Mouse (Mus musculus): Measurements from ENCODE around the gene Ugt1a1. TPM values are rescaled to one million over a fixed set of nuclear protein-coding genes. Genes with fewer than 3 reads are reported as not detected.
A peak's percentile ranks its signal among the peaks of the same experiment; 100 is the strongest.

The Ugt1a1 gene
- polyA plus RNA-seq, 1 experiment from 2014 or later, result not detected

DNA sequence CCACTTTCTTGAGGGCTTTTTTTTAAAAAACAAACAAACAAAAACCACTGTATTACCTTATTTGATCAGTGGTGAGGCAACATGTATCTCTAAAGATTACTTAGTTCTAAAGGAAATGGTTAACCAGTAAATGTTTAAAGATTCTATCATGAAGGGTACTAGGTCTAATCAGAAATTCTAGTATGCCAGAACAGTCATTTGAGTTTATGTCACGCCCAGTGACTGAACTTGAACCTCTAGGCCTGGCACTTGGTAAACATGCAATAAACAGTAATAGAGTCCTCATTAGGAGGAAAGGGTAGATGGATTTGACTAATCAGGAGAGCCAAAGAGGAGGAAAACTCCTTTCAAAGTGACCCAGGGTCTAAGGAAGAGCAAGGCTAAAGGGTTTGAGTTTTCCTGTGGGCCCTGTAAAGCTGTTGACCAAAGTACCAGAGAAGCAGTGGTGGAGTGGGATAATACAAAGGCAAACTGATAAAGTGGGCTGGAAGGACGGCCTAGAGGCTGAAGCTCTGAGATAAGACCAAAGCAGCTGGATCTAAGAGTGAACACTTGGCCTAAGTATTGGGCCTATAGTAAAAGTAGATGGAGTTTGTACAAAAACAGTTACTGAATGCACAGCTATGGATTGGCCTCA is 4.8 kb upstream of the Ugt1a1 start:
- no peaks in the 10 kb centered on the region for H3K27me3 ChIP-seq (replicated peaks)
- peaks cover 9% of the 10 kb centered on the region for H3K9me3 ChIP-seq (replicated peaks)
- H3K4me1 ChIP-seq, result peaks cover 11% of the 10 kb centered on the region
- no peaks in the 10 kb centered on the region for H3K36me3 ChIP-seq
- no peak overlapping the region for H3K4me2 ChIP-seq
- no peak for ATAC-seq (ENCODE audit: low FRiP score)
- WGBS, result 83% methylated on average over 2 of the region's 2 CpGs
- H3K4me3 ChIP-seq (replicated peaks), result no peak overlapping the region
- no peak overlapping the region for H3K9ac ChIP-seq (replicated peaks)
- H3K27ac ChIP-seq (replicated peaks), result no peak overlapping the region

DNA sequence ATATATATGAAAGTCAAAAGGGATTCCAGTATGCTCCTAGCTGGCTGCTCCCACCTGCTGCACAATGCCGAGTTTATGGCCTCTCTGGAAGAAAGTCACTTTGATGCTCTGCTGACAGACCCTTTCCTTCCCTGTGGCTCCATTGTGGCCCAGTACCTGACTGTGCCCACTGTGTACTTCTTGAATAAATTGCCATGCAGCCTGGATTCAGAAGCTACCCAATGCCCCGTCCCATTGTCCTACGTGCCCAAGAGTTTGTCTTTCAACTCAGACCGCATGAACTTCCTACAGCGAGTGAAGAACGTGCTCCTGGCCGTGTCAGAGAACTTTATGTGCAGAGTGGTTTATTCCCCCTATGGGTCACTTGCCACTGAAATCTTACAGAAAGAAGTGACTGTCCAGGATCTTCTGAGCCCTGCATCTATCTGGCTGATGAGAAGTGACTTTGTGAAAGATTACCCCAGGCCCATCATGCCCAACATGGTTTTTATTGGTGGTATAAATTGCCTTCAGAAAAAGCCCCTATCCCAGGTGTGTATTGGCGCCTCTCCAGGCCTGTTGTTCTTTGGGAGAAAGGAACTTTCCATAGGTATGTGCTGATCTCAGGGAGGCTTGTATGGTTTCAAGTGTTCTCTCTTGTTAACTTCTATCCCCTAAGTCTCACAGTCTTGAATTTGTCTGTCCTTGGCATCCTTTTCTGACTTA is 734 bp downstream of the Ugt1a1 start:
- no peaks in the 10 kb centered on the region for H3K27me3 ChIP-seq (replicated peaks)
- no peak overlapping the region for H3K9ac ChIP-seq (replicated peaks)
- 0 out of 2 replicates have a peak, but pooled peaks have one; percentile 9 for ATAC-seq (ENCODE audit: low FRiP score)
- 63% methylated on average over 8 of the region's 8 CpGs for WGBS
- H3K4me3 ChIP-seq (replicated peaks), result no peak overlapping the region
- H3K4me1 ChIP-seq, result no peaks in the 10 kb centered on the region
- H3K36me3 ChIP-seq, result no peaks in the 10 kb centered on the region
- no peak overlapping the region for H3K4me2 ChIP-seq
- peaks cover 58% of the 10 kb centered on the region for H3K9me3 ChIP-seq (replicated peaks)
- no peak overlapping the region for H3K27ac ChIP-seq (replicated peaks)

DNA sequence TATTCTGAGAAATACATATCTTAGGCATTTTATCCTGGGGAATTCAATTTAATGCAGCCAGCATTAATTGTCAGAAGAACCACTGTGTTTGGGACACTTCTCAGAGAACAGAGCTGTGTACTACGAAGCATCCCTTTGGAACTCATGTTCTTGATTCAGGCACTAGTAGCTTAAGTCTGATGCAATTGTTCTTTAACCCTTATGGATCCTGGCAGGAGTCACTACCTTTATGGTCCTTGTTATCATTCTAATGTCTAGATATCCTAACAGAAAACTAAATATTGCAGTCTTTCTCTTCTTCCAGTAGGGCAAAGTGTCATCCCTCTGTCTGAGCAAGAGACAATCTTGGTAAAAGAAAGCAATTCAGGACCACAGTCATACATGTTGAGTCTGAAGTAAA is 1.3 kb downstream of the Ugt1a1 start:
- Histone ChIP-seq H3K9me3 (replicated peaks) (peaks cover 61% of the 10 kb centered on the region), H3K9ac (replicated peaks) (no peak overlapping the region), H3K27ac (replicated peaks) (no peak overlapping the region), H3K4me2 (no peak overlapping the region), H3K27me3 (replicated peaks) (no peaks in the 10 kb centered on the region), H3K36me3 (no peaks in the 10 kb centered on the region), H3K4me1 (no peaks in the 10 kb centered on the region), H3K4me3 (replicated peaks) (no peak overlapping the region)
- 81% methylated on average over 1 of the region's 1 CpGs for WGBS
- ATAC-seq (ENCODE audit: low FRiP score), result no peak

DNA sequence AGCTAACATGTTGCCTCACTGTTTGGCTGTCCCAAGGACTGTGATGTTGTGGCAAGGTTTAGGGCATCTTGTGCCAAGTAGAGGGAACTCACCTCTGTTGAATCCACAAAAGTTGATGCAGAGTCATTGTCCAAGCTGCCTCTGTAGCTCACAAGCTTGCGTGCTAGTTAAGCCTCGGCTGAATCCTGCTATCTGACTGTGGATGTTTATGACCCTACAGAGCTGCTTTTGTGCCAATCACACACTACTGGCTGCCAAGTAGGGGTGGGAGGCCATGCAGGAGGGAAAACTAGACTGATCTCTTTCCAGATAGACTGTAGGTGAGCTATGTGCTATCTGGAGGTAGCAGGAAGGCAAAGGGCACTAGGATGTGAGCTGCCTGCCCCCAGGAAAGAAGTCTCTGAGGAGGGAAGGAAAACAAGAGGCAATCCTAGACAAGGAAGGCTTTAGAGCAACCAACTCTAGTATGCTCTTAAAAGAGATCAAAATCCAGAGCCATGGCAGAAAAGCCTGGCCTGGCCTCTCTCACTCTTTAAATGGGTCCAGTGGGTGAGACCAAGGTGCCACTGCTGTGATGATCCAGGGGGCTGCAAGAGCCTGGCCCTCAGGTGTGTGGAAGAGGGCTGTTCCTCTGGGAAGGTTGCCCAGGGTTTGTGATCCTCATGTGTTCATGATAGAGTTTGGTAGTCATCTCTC is 2.2 kb downstream of the Ugt1a1 start:
- peaks cover 61% of the 10 kb centered on the region for H3K9me3 ChIP-seq (replicated peaks)

DNA sequence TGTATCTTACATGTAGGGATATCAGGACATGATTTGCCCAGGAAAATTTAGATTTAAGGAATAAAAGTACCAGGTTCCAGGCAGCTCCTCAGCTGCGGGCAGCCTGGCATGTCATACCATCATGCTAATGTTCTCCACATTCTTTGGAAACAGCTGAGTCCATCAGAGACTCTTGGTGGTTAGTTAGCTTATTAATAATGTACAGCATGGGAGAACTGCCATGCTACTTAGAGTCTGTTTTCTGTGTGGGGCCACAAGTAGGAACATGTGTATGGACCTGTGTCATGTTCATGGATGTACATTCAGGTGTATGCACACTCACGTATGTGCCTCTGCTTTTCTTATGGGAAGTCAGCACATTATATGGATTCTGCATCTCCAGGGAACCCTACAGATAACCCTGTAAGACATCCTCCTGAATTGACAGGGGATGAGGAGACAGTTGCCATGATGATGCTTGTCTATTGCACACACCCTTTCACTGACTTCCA is 2.7 kb downstream of the Ugt1a1 start:
- no peaks in the 10 kb centered on the region for H3K36me3 ChIP-seq
- H3K9ac ChIP-seq (replicated peaks), result no peak overlapping the region
- no peak for ATAC-seq (ENCODE audit: low FRiP score)
- H3K4me3 ChIP-seq (replicated peaks), result no peak overlapping the region
- H3K9me3 ChIP-seq (replicated peaks), result peaks cover 61% of the 10 kb centered on the region
- no peaks in the 10 kb centered on the region for H3K27me3 ChIP-seq (replicated peaks)
- H3K4me1 ChIP-seq, result no peaks in the 10 kb centered on the region
- 81% methylated on average over 2 of the region's 2 CpGs for WGBS
- H3K4me2 ChIP-seq, result no peak overlapping the region
- H3K27ac ChIP-seq (replicated peaks), result no peak overlapping the region

More for the DNA sequence above, 2.2 kb downstream of the Ugt1a1 start:
- 84% methylated on average over 2 of the region's 2 CpGs for WGBS
- Histone ChIP-seq H3K9ac (replicated peaks) (no peak overlapping the region), H3K4me3 (replicated peaks) (no peak overlapping the region), H3K4me2 (no peak overlapping the region), H3K4me1 (no peaks in the 10 kb centered on the region), H3K27me3 (replicated peaks) (no peaks in the 10 kb centered on the region), H3K36me3 (no peaks in the 10 kb centered on the region), H3K27ac (replicated peaks) (no peak overlapping the region)
- ATAC-seq (ENCODE audit: low FRiP score), result no peak

DNA sequence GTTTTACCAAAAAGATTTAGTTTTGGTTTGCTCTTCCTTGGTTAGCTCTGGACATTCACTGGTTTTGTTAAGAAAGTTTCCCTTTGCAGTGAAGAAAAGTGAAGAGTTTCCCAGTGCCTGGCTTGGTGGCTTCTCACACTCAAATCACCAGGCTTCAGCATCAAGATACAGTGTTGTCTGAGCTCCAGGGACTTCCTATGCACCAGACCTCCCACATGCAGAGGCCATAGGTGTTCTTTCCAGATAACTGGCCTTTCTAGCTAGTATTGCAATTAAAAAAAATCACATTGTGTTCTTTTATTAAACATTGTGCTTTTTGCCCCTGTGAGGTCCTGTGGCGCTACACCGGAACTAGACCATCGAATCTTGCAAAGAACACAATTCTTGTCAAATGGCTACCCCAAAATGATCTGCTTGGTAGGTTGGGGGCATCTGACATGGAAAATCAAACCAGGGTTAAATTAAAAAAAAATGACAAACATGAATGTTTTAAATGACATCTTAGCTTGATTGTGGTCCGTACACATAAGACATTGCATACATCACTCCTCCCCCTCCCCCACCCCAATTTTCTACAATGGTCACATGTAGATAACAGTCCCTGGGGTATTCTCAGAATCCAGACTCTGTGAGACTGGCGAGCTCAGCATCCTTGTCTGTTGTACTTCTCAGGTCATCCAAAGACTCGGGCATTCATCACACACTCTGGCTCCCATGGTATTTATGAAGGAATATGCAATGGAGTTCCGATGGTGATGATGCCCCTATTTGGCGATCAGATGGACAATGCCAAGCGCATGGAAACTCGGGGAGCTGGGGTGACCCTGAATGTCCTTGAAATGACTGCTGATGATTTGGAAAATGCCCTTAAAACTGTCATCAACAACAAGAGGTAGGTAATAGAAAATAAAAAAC is 4.0 kb downstream of the Ugt1a1 start:
- no peaks in the 10 kb centered on the region for H3K36me3 ChIP-seq
- no peaks in the 10 kb centered on the region for H3K27me3 ChIP-seq (replicated peaks)
- H3K4me1 ChIP-seq, result no peaks in the 10 kb centered on the region
- H3K27ac ChIP-seq (replicated peaks), result no peak overlapping the region
- H3K9me3 ChIP-seq (replicated peaks), result peaks cover 61% of the 10 kb centered on the region
- no peak for ATAC-seq (ENCODE audit: low FRiP score)
- H3K4me2 ChIP-seq, result no peak overlapping the region
- 72% methylated on average over 10 of the region's 10 CpGs for WGBS
- H3K4me3 ChIP-seq (replicated peaks), result no peak overlapping the region
- H3K9ac ChIP-seq (replicated peaks), result no peak overlapping the region

DNA sequence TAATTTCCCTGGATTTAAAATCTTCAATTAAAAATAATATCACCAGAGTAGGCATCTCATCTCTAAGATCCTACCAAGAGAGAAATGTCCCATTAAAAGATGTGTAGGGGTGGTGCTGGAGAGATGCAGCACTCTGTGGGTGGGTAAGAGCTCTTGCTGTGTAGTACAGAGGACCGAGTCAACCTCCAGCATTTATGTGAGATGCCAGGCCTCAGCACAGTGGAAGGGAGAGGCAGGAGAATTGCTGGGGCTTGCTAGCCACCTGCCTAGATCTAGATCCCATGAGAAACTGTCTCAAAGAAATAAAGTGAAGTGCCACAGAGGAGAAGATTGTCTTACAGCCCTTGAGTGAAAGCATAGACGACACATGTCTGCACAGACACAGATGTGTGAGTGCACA is 4.8 kb downstream of the Ugt1a1 start:
- Histone ChIP-seq H3K9me3 (replicated peaks) (peaks cover 57% of the 10 kb centered on the region), H3K36me3 (no peaks in the 10 kb centered on the region), H3K27ac (replicated peaks) (no peak overlapping the region), H3K27me3 (replicated peaks) (no peaks in the 10 kb centered on the region), H3K9ac (replicated peaks) (no peak overlapping the region), H3K4me3 (replicated peaks) (no peak overlapping the region), H3K4me1 (no peaks in the 10 kb centered on the region), H3K4me2 (no peak overlapping the region)
- ATAC-seq (ENCODE audit: low FRiP score), result no peak
- WGBS, result 61% methylated on average over 2 of the region's 2 CpGs

DNA sequence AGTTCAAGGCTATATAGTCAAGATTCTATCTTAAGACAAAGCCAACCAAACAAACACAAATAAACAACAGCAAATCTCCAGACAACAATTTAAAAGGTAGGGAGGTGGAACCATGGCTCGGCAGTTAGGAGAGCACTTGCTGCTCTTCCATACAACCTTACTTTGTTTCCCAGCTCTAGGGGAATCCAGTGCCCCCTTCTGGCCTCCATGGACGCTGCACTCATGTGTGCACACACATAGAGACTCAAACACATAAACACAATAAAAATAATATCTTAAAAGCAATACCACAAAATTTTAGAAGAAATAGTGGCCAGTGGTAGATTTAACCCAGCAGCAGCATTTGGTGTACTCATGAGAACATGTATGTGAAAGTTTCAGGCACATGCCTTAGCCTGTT is 5.4 kb downstream of the Ugt1a1 start:
- Histone ChIP-seq H3K4me2 (no peak overlapping the region), H3K36me3 (no peaks in the 10 kb centered on the region), H3K4me3 (replicated peaks) (no peak overlapping the region), H3K4me1 (no peaks in the 10 kb centered on the region), H3K9me3 (replicated peaks) (peaks cover 54% of the 10 kb centered on the region), H3K27me3 (replicated peaks) (no peaks in the 10 kb centered on the region), H3K9ac (replicated peaks) (no peak overlapping the region), H3K27ac (replicated peaks) (no peak overlapping the region)
- WGBS, result 63% methylated on average over 2 of the region's 2 CpGs
- ATAC-seq (ENCODE audit: low FRiP score), result no peak

DNA sequence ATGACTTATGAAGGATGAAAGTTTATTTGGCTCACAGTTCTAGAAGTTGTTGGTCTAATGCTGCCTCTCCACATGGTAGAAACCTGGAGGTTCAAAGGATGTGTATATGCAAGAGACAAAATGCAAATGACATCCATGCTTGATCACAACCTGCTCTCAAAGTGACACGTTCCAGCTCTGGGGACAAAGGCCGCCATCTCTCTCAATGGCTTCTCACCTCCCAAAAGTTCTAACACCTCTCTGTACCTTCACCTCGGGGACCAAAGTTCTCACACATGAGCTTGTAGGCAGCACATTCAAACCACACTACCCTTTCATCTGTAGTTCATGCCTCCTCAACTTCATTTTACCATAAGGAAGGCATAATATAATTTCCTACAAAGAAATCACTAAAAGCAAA is 5.8 kb downstream of the Ugt1a1 start:
- peaks cover 51% of the 10 kb centered on the region for H3K9me3 ChIP-seq (replicated peaks)
- H3K4me1 ChIP-seq, result no peaks in the 10 kb centered on the region
- 48% methylated on average over 3 of the region's 3 CpGs for WGBS
- H3K4me2 ChIP-seq, result no peak overlapping the region
- H3K27me3 ChIP-seq (replicated peaks), result no peaks in the 10 kb centered on the region
- H3K4me3 ChIP-seq (replicated peaks), result no peak overlapping the region
- no peak overlapping the region for H3K9ac ChIP-seq (replicated peaks)
- no peak for ATAC-seq (ENCODE audit: low FRiP score)
- H3K27ac ChIP-seq (replicated peaks), result no peak overlapping the region
- no peaks in the 10 kb centered on the region for H3K36me3 ChIP-seq

DNA sequence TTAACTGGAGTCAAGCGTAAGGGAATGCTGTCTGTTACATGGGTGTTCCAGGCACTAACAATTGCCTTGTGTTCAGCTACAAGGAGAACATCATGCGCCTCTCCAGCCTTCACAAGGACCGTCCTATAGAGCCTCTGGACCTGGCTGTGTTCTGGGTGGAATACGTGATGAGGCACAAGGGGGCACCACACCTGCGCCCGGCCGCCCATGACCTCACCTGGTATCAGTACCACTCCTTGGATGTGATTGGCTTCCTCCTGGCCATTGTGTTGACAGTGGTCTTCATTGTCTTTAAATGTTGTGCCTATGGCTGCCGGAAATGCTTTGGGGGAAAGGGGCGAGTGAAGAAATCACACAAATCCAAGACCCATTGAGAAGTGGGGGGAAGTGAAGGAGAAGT is 6.3 kb downstream of the Ugt1a1 start:
- Histone ChIP-seq H3K4me2 (no peak overlapping the region), H3K27ac (replicated peaks) (no peak overlapping the region), H3K4me3 (replicated peaks) (no peak overlapping the region), H3K9me3 (replicated peaks) (peaks cover 47% of the 10 kb centered on the region), H3K36me3 (no peaks in the 10 kb centered on the region), H3K27me3 (replicated peaks) (no peaks in the 10 kb centered on the region), H3K9ac (replicated peaks) (no peak overlapping the region), H3K4me1 (no peaks in the 10 kb centered on the region)
- no peak for ATAC-seq (ENCODE audit: low FRiP score)
- WGBS, result 77% methylated on average over 9 of the region's 9 CpGs

DNA sequence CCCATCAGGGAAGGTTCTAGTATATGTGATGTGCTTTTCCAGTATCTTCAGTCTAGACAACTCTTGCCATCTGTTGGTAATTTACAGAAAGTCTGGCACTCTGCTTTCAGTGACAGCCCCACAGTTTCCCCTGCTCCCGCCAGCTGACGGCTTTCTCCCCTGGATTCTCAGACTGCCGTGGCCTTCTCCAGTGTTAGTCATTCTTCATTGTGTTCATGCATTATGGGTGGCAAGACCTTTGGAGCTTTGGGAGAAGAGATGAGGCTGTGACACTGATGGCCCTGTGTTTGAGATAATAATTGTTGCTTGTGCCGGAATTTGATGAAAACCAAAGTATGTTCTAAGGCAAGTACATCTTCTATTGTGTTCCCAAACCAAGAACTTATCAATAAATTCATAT is 6.8 kb downstream of the Ugt1a1 start:
- Histone ChIP-seq H3K27ac (replicated peaks) (no peak overlapping the region), H3K27me3 (replicated peaks) (no peaks in the 10 kb centered on the region), H3K9me3 (replicated peaks) (peaks cover 41% of the 10 kb centered on the region), H3K4me2 (no peak overlapping the region), H3K4me1 (no peaks in the 10 kb centered on the region), H3K4me3 (replicated peaks) (no peak overlapping the region), H3K36me3 (no peaks in the 10 kb centered on the region), H3K9ac (replicated peaks) (no peak overlapping the region)
- WGBS, result 54% methylated on average over 4 of the region's 4 CpGs
- no peak for ATAC-seq (ENCODE audit: low FRiP score)

All from neural tube, embryonic 15.5 days (tissue).